Mouse (Mus musculus) spleen, adult 18-20 months (tissue): ENCODE measurements at regions not wholly inside any gene's neighbourhood (a gene's known extent, or its start where the extent isn't known, plus 50 kb on each side); places are given as distances from the start of the nearest gene placed in this dataset.

ENCODE experiments used
- DNase-seq, 2 experiments: peaks; one replicate each; pipeline ENCODE4 v3.0.0; 2022; ENCODE audit warnings: mixed read lengths in 2 of 2

GRCm38 (mm10) chr8:116452806-116453205 lies 52.0 kb upstream of the Dynlrb2 start:
- DNase-seq: no peak

- DNase-seq: no peak
Observed at GRCm38 (mm10) chr8:116451397-116451796, 53.4 kb upstream of the Dynlrb2 start.

GRCm38 (mm10) chr8:116447452-116447851 lies 57.3 kb upstream of the Dynlrb2 start:
- no peak for DNase-seq

- DNase-seq: no peak
Observed at GRCm38 (mm10) chr8:116442827-116443226, 61.9 kb upstream of the Dynlrb2 start.

GRCm38 (mm10) chr8:116438895-116439294 lies 65.9 kb upstream of the Dynlrb2 start:
- DNase-seq: peak; percentile 10 to 56

- no peak for DNase-seq
Observed at GRCm38 (mm10) chr8:116435268-116435980, 69.3 kb upstream of the Dynlrb2 start.

GRCm38 (mm10) chr8:116430051-116430450 lies 74.7 kb upstream of the Dynlrb2 start:
- no peak for DNase-seq

- DNase-seq: no peak
Observed at GRCm38 (mm10) chr8:116429649-116430048, 75.1 kb upstream of the Dynlrb2 start.

GRCm38 (mm10) chr8:116422826-116423225 lies 81.9 kb upstream of the Dynlrb2 start:
- DNase-seq: no peak

- no peak for DNase-seq
Observed at GRCm38 (mm10) chr8:116412703-116413102, 92.1 kb upstream of the Dynlrb2 start.

GRCm38 (mm10) chr8:116410041-116410440 lies 94.7 kb upstream of the Dynlrb2 start:
- DNase-seq: no peak

- no peak for DNase-seq
Observed at GRCm38 (mm10) chr8:116409011-116409410, 95.8 kb upstream of the Dynlrb2 start.

- DNase-seq: no peak
Observed at GRCm38 (mm10) chr8:116404571-116404970, 100.2 kb upstream of the Dynlrb2 start.

- no peak for DNase-seq
Observed at GRCm38 (mm10) chr8:116403366-116403765, 101.4 kb upstream of the Dynlrb2 start.

GRCm38 (mm10) chr8:116399452-116399851 lies 105.3 kb upstream of the Dynlrb2 start:
- no peak for DNase-seq

GRCm38 (mm10) chr8:116398565-116399205 lies 106.1 kb upstream of the Dynlrb2 start:
- DNase-seq: no peak

GRCm38 (mm10) chr8:116385193-116385955 lies 119.4 kb upstream of the Dynlrb2 start:
- no peak for DNase-seq

GRCm38 (mm10) chr8:116384418-116385089 lies 120.2 kb upstream of the Dynlrb2 start:
- no peak for DNase-seq

GRCm38 (mm10) chr8:116383495-116384417 lies 121.0 kb upstream of the Dynlrb2 start:
- DNase-seq: no peak

GRCm38 (mm10) chr8:116383036-116383435 lies 121.7 kb upstream of the Dynlrb2 start:
- no peak for DNase-seq

GRCm38 (mm10) chr8:116380601-116381000 lies 124.2 kb upstream of the Dynlrb2 start:
- no peak for DNase-seq

GRCm38 (mm10) chr8:116379851-116380250 lies 124.9 kb upstream of the Dynlrb2 start:
- DNase-seq: no peak
